Mouse (Mus musculus) cerebellum, postnatal 14 days (tissue): ENCODE measurements around the gene Hoxc5.

ENCODE experiments used
- DNase-seq, 2 experiments: peaks; one replicate each; pipeline ENCODE4 v3.0.0; 2021; ENCODE audit warnings: mixed read lengths in 2 of 2

Hoxc5 gene

DNA sequence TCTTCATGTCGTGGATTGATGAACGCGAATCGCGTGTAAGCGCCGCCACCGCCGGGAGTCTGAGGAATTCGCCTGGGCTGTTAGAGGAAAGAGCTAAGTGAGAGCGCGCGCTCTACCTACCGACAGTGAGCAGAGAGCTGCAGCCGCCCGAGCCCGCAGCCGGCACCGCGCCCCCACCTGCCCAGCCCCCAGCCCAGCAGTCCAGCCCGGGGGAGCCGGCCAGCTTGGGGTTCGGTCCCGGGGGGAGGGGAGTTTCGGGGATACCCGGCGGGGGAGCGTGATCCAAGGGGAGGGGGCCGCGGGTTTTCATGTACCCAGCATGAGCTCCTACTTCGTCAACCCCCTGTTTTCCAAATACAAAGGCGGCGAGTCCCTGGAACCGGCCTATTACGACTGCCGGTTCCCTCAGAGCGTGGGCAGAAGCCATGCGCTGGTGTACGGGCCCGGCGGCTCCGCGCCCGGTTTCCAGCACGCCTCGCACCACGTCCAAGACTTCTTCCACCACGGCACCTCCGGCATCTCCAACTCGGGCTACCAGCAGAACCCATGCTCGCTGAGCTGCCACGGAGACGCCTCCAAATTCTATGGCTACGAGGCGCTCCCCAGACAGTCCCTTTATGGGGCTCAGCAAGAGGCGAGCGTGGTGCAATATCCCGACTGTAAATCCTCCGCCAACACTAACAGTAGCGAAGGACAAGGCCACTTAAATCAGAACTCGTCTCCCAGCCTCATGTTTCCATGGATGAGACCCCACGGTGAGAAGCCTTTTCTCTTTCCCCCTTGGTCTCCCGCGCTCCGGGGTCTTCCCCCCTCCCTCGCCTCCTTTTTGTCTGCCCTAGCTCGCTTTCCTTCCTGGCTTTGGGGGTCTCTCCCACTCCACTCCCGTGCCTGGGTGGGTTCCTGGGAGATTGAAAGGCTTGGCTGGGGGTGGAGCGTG, 23.5 kb downstream of the Hoxc5 start, which contains the start of gene Hoxc8:
Hoxc8 (plus strand) TSS at position 147 of the 937 bp plus-strand sequence.
- no peak for DNase-seq

DNA sequence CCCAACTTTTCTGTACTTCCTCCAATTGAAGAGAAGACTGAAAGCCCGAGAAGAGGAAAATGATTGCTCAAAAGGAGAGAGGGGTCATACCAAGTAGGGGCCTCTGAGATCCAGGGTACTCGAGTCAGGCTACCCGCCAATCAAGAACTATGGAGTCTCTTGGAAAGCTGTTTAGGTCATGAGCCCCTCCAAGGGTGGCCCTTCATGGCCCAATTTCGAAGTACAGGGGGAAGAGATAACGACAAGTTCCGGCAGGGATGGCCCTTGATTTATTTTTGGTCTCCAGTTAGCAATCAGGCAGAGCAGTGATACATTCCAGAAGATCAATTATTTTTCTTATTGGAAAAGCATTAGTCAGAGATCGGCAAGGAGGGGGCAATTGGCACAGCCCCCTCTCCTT, 24.5 kb downstream of the Hoxc5 start:
- no peak for DNase-seq

DNA sequence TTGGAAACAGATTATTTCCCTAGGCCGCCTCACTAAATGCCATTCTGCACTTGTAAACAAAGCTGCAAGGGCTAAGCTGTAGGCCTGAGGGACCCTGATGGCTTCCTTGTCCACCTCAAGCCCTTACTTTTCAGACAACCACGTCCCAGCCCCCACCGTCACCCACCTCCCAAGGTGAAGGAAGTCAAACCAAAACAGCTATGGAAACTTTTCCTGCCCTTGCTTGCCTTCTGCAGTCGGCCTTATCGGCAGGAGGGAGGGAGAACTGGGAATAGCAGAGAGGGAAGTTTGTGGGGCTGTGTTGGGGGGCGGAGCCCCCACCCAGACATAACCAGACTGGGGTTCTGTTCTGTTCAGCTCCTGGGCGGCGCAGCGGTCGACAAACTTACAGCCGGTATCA, 25.0 kb downstream of the Hoxc5 start:
- DNase-seq: no peak

DNA sequence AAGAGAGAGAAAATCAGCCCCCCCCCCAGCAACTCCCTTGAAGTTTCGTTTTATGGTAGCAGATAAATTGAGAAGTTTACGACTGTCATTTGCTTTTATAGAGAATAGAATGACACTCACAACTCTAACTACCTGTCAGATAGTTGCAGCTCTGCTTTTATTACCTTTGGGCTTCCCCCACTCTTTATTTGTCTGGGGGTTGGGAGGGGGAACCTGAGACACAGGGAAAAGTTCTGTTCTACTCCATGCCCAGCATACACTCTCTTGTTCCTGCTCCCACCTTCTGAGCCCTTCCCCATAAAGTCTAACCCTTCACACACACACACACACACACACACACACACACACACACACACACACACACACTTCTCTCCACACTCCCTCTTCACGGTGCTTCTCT, 25.6 kb downstream of the Hoxc5 start:
- no peak for DNase-seq

DNA sequence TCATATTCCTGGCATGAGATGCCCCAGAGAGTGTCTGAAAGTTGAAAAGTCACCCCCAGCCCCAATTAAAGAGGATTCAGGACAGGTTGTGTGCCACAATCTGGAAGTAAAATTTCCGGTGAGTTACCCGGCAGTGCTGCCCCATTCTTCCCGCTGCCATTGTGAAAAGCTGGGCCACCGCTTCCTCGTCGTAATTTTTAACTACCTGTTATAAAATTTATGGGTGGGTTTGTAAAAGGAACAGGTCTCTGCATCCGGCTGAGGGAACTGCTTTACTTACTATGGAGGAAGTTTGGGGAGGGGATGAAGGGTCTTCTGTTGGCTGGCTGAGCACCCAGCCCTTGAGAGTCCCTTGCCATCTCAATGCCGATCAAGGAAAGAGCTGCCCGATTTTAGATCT, 29.3 kb downstream of the Hoxc5 start:
- no peak for DNase-seq

DNA sequence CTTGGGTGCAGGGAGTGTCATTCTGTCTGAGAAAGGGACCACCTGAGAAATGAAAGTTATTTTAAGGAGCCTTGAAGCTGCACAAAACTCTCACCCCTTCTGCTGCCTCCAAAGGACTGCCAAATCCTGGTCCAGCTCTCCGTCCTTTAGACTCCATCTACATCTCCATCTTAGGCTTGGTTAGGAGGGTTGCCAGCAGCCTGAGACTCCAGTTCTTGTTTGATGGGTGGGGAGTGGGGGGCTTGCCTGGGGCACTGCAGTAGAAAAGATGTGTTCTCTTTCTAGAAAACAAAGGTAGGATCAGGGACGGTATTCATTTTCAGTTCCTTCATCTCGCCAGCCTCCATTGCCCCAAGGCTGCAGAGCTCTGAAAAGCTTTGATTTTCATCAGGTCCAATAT, 30.2 kb downstream of the Hoxc5 start:
- DNase-seq: no peak

DNA sequence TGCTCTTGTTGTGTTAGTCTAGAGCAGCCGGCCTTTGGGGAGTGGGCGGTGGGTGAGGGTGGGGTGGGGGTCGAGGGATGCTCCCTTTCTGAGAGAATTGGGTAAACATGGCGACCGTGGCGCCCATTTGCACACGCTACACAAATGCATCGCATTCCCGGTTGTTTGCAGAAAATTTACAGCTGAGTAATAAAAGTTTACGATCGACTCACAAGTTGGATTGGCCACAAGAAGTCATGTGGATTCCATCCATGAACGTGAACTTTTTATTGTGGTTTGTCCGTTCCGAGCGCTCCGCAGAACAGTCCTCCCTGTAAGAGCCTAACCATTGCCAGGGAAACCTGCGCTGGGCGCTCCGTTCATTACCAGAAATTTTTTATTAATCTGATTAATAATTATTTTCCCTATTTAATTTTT, 30.7 kb downstream of the Hoxc5 start, which contains the start of gene Hoxc6:
Hoxc6 (plus strand) TSS at position 319 of the 417 bp plus-strand sequence.
- DNase-seq: no peak

DNA sequence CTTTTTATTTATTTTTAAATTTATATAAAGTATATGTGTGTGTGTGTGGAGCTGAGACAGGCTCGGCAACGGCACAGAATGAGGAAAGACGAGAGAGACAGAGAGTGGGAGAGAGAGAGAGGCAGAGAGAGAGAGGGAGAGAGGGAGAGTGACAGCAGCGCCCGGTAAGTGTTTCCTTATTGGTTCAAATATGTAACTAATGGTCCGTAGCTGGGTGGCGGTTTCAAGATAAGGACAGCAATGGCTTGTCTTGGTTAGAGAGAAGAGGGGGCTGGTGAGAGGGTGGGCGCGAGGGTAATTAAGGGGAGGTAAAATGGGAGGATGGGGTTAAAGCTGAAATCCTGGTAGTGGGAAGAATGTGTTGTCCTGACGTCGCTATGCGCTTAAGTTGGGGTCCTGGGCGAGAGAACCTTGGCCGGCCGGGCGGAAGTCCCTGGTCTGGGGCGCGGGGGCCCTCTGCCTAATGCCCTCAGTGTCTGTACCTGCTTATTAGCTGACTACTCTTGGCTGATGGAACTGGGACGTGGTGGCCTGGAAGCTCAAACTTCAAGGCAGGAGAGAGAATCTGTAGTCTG, 31.5 kb downstream of the Hoxc5 start:
- no peak for DNase-seq

DNA sequence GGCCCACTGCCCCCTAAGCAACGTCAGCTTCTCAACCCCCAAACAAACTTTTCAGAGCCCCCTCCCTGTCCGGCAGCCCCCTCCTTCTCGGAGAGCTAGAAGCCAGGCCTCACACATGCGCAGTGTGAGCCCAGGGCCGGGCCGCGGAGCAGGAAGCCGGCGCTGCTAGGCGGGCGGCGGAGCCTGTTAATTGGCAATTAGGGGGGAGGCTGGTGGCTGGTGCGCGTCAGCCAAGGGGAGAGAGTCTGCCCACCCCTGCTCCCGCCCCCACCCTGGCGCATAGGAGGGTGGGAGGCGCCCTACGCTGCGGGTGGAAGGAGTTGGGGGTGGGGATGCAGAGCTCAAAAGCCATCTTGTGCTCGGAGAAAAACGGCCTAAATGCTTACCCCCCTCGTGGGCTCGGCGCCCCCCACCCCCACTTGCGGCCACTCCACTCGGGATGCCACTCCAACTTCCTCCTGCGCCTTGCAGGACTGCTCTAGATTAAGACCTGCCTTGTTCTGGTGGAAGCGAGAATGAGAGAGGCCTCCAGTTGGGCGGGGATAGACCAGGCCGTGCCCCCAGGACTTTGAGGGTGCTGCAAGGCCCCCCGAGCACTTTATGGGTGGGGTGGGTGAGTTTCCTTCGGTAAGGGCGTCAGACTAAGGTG, 32.1 kb downstream of the Hoxc5 start:
- peak in 1 of 2 experiments; percentile 46 for DNase-seq

DNA sequence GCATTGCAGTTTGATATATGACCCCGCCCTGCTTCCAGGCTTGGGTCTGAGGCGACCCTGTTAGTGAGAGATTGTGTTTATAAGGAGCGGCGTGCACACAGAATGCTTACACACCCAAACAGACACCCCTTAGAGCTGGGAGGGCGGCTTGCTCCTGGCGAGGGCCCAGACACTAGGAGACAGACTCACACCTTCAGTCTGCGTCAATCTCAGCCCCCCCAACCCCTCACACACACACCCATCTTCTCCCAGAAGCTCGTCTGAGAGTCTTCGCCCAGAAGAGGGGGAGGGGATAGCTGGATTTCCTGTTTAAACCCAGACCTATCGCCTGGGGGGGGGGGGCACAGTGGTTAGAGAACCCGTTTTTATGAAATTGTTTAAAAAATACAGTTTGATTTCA, 32.7 kb downstream of the Hoxc5 start:
- no peak for DNase-seq

DNA sequence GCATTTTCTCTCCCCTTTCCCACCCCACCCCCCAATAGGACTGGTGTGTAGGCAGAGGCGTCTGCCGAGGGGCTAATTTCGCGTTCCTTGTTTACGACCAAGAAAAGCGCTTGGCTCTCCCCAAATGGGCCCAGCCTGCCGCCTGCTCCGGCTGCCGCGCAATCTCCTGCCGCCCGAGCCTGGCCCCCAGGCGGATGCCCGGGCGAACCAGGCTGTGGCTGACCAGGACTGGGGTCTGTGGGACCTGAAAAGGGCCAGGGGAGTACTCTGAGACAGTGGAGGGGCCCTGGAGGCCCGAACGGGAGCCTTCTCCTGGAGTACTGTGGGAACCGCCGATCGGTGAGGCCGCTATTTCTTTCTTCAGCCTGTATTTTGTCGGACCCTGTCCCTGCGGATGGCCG, 33.3 kb downstream of the Hoxc5 start:
- DNase-seq: no peak

DNA sequence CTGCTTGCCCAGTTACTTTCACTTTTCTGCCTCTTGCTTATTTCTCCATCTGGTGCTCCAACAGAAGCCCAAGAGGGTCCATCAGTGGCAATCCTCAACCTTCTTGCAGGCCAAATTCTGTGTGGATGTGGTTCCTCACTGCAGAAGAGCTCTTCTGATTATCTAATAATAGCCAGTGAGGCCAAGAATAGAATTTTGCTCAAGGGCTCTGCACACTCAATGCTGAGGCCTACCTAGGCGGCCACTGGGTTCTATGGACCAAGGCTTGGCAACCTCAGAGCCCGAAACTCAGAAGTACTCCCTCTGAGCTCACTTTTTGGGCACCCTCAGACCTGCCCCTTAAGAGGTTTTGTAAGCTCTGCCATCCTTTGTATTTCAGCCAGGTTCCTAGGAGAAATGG, 34.1 kb downstream of the Hoxc5 start:
- DNase-seq: no peak

DNA sequence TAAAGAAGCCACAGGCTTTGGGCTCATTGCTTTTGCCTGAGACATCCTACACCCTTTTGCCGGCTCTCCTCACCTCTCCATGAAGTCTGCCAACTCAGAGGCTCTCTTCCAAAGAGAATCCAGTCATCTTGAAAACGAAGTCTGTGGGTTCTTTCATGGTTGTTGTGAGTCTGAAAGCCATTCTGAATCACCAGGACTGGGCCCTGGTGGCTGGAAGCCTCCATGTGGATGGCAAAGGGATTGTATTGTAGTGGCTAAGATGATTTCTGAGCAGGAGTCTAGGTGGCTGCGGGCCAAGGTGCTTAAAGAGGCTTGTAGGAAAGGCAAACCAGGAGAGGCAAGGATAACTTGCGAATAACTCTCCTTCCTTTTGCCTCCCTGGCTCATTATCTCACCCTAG, 34.9 kb downstream of the Hoxc5 start:
- DNase-seq: no peak

DNA sequence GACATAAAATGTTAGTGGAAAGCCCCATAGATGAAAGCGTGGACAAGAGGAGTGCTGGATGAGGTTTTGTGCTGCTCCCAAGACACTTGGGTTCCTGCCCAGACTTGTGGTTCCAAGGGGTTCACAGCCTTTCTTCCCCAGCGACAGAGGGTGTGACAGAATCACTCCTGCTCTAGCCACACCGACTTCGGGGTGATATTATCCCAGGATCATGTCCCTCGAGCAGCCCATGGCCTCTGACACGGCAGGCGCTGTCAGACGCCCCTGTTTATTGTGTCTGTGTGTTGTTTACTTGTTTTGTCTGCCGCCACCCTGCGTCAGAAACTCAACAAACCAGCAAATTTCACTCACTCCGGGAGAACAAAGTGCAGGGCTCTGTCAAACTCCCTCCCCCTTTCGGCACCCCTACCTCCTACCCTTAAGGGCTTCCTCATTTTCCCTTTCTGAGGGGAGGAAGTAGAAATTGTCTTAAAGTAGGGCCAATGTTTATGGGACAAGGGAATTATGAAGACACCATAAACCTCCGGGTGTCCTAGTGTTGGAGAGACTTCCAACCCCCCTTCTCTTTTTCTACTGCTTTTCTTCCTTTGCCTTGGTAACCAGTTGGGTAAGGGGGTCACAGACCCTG, 35.7 kb downstream of the Hoxc5 start:
- no peak for DNase-seq

DNA sequence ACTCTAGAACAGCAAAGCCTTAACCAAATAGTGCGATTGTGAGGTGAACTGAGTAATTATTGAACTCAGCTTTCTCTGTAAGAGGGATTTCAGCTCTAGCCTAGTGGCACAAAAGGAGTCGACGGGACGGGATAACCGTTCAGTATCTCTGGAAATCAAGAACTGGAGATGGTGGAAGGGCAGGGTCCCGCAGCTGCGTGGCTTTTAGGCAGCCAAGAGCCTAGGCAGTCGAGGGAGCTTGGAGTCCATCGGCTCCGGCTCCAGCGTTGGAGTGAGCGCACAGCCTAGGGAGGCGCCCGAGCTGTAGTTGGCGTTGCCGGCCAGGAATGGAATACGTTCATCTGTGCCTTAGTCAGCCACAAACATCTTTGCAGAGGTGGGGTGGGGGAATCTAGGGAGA, 38.1 kb downstream of the Hoxc5 start:
- no peak for DNase-seq

DNA sequence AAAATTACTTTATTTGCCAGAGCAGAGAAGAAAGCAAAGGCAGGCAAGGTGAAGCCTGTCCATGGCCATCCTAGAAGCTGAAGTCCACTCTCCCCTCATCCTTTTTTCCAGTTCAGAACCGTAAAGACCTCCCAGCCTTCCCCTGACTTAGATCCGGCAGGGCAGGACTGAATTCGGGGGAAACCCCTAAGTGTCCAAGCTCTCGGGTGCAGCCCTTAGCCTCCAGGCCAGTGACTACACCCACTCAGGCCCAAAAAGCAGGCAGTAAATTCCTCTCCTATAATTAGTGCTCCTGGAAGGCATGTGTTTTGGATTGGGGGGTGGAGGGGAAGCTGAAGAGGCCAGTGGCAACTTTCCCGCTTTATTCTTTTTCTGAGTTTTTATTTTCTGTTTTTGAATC, 38.6 kb downstream of the Hoxc5 start:
- no peak for DNase-seq

DNA sequence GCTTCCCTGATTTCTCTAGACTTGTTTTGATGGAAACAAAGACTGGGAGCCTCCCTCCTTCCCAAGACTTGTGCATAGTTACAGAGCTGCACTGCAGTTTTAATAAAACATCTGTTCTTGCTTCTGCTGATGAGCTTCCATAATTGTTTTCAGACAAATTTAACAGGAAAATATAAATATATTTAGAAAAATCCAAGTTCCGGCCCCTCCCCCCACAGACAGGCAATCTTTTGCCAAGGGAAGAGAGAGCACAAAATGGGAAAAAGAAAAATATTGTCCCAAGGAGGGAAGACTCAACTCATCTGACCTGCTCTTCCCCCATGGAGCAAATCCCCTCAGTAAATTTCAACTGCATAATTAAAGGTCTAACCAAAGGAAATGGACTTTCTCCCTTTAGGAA, 39.1 kb downstream of the Hoxc5 start:
- no peak for DNase-seq

DNA sequence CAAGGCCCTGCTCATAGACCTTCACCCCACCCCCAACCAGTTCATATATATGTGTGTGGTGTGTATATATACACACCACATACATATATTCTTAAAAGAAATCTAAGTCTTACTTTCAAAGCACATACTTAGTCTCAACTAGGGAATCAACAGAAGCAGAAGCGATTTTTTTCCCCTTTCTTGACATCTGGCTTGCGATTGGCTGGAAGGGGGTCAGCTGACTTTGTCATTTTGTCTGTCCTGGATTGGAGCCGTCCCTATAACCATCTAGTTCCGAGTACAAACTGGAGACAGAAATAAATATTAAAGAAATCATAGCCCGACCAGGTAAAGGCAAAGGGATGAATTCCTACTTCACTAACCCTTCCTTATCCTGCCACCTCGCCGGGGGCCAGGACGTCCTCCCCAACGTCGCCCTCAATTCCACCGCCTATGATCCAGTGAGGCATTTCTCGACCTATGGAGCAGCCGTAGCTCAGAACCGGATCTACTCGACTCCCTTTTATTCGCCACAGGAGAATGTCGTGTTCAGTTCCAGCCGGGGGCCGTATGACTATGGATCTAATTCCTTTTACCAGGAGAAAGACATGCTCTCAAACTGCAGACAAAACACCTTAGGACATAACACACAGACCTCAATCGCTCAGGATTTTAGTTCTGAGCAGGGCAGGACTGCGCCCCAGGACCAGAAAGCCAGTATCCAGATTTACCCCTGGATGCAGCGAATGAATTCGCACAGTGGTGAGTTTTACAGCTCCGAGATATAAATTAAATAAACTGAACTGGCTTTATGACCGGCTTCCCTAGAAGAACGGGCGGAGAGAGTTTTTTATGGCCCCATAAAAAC, 42.2 kb downstream of the Hoxc5 start:
- no peak for DNase-seq

DNA sequence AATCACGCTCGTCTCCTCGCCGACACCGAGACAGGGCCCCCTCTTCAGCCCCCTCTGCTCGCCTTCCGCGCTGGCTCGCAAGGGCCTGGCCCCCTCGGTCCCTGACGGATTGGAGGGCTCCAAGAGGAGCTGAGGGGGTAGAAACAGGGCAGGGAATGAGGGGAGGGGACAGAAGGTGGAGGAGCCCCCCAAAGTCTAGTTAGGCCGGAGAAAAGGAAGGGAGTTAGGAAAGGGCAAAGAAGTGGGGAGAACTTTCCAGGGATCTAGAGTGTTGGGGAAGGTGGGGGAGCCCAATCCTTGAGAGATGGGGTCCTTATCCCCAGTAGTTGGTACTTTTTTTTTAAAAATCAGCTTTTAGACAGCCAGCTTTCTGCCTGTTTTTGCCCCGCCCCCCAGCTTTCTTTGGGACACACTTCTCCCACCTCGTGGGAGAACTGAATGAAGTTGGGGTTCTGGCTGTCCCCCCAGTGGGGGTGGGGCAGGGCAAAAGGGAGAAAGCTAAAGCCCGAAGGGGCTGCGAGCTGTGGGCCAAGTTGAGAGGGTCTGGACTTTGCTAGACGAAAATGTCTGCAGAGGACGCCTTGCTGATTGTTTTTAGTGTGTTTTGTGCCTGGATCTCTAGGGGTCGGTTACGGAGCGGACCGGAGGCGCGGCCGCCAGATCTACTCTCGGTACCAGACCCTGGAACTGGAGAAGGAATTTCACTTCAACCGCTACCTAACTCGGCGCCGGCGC, 43.0 kb downstream of the Hoxc5 start:
- no peak for DNase-seq

DNA sequence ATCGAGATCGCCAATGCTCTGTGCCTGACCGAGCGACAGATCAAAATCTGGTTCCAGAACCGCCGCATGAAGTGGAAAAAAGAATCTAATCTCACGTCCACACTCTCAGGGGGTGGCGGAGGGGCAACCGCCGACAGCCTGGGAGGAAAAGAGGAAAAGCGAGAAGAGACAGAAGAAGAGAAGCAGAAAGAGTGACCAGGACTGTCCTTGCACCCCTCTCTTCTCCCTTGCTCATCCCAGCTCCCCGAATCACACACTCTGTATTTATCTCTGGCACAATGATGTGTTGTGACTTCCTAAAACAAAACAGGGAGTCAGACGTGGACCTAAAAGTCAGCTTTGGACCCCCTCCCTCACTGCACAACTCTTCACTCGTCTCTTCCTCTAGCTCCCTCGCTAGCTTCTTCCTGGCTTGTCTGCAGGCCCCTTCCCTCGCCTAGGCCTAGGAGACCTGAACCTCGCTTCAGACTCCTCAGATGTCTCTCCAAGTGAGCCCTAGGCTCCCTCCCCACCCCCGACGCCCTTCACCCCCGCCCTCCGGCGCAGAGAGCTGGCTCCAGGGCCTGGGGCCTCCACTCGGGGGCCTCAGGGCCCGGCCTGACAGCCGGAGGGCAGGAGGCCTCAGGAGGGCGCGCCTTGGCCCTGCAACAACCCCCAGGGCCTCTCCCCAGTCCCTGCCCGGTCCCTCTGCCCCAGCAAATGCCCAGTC, 43.8 kb downstream of the Hoxc5 start:
- DNase-seq: no peak

DNA sequence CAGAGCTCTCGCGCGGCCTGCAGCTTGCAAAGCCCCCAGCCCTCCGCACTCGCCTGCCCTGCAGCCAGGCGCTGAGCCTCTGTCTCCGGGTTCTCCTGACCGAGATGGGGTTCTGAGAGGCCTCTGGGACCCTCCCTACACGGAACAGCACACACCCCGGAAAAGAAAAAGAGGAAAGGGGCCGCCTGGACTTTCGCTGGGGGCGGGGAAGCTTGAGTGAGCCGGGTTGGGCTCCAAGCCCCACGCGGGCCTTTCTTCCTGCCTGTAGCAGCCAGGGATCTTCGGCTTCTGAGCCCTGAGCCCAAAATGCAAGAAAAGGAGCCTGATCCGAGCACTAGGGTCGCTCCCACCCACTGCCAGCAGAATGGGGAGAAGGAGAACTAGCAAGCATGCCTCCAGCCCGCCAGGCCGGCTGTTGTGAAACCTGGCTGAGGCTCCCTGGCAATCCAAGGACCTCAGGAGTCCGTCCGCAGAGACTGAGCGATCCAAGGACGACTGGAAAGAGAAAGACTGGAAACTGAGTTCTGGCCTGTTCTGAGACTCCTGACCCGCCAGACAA, 44.8 kb downstream of the Hoxc5 start:
- DNase-seq: no peak
